Mouse (Mus musculus) induced T-regulatory cell, adult 2 months (primary cell): ENCODE data around the gene Tmem114.

ENCODE experiments used
- DNase-seq: peaks from one replicate; pipeline ENCODE4 v3.0.0-alpha.2; 2012; ENCODE audit warnings: low read depth

Tmem114 gene

GRCm38 (mm10) chr16:8424971-8425330, at the start of gene Tmem114:
Gene Tmem114, minus strand, starts transcription at chr16:8425136.
- DNase-seq, result no peak

- peak; percentile 93 for DNase-seq
Observed at GRCm38 (mm10) chr16:8470603-8471481, 45.9 kb upstream of the Tmem114 start, which contains the start of gene Mettl22. Gene Mettl22, plus strand, starts transcription at chr16:8470788.

- no peak for DNase-seq
Observed at GRCm38 (mm10) chr16:8470132-8470531, 45.2 kb upstream of the Tmem114 start.

GRCm38 (mm10) chr16:8459098-8459497, 34.2 kb upstream of the Tmem114 start:
- DNase-seq, result peak; percentile 83

- no peak for DNase-seq
Observed at GRCm38 (mm10) chr16:8458391-8458790, 33.5 kb upstream of the Tmem114 start.

GRCm38 (mm10) chr16:8455221-8455620, 30.3 kb upstream of the Tmem114 start:
- peak; percentile 46 for DNase-seq

GRCm38 (mm10) chr16:8453301-8453700, 28.4 kb upstream of the Tmem114 start:
- no peak for DNase-seq

GRCm38 (mm10) chr16:8446256-8446655, 21.3 kb upstream of the Tmem114 start:
- DNase-seq, result no peak

- DNase-seq, result no peak
Observed at GRCm38 (mm10) chr16:8444911-8445310, 20.0 kb upstream of the Tmem114 start.

GRCm38 (mm10) chr16:8432616-8433015, 7.7 kb upstream of the Tmem114 start:
- no peak for DNase-seq

- no peak for DNase-seq
Observed at GRCm38 (mm10) chr16:8429531-8429930, 4.6 kb upstream of the Tmem114 start.

GRCm38 (mm10) chr16:8425736-8426135, 800 bp upstream of the Tmem114 start:
- DNase-seq, result no peak

GRCm38 (mm10) chr16:8424161-8424970, 570 bp downstream of the Tmem114 start:
- no peak for DNase-seq

GRCm38 (mm10) chr16:8423626-8424114, 1.3 kb downstream of the Tmem114 start:
- no peak for DNase-seq

GRCm38 (mm10) chr16:8420842-8421241, 4.1 kb downstream of the Tmem114 start:
- no peak for DNase-seq

- no peak for DNase-seq
Observed at GRCm38 (mm10) chr16:8420381-8420780, 4.6 kb downstream of the Tmem114 start.

- no peak for DNase-seq
Observed at GRCm38 (mm10) chr16:8419666-8420065, 5.3 kb downstream of the Tmem114 start.

- DNase-seq, result no peak
Observed at GRCm38 (mm10) chr16:8418126-8418525, 6.8 kb downstream of the Tmem114 start.

- no peak for DNase-seq
Observed at GRCm38 (mm10) chr16:8417011-8417720, 7.8 kb downstream of the Tmem114 start.

GRCm38 (mm10) chr16:8415996-8416395, 8.9 kb downstream of the Tmem114 start:
- no peak for DNase-seq

GRCm38 (mm10) chr16:8413441-8413840, 11.5 kb downstream of the Tmem114 start:
- DNase-seq, result no peak

GRCm38 (mm10) chr16:8412213-8412612, 12.7 kb downstream of the Tmem114 start:
- DNase-seq, result peak; percentile 82
